Mouse (Mus musculus) left cerebral cortex, adult 9 months (tissue): ENCODE results near the gene Aebp2.
A peak's percentile ranks its signal among the peaks of the same experiment; 100 is the strongest.

Source experiments
- DNase-seq, 2 experiments: peaks; one replicate each; pipeline ENCODE4 v3.0.0; 2022; ENCODE audit warnings: low spot score in 2 of 2

Gene Aebp2

DNA sequence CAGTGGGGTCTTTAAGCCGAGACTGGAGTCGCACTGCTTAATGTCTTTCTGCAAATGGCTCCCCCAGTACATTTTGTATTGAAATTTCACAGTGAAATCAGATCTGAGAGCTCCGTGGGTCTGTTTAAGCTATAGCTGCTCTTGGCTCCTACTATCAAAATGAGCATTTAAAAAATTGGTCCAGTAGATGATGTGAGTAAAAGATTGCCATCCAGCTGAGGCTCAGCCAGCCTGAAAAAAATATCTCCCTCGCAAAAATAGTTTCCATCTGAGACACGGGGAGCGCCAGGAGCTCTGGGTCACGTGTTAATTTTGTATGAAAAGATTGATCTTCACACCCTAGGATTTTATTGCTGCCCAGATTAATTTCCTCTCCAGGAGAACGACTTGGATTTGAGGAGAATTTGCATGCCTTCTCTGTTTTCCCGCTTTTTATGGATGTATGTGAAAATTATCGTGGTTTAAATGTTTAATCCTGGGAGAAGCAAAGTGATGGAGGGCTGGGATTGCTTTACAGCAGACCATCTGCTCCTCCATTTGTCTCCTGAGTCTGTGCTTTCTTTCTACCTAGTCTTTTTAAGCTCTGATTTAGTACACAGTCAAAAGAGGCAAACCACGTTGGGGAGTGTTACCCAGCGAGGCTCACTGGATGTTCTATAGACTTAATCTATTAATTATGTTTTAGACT lies 73.9 kb downstream of the Aebp2 start:
- DNase-seq = no peak

DNA sequence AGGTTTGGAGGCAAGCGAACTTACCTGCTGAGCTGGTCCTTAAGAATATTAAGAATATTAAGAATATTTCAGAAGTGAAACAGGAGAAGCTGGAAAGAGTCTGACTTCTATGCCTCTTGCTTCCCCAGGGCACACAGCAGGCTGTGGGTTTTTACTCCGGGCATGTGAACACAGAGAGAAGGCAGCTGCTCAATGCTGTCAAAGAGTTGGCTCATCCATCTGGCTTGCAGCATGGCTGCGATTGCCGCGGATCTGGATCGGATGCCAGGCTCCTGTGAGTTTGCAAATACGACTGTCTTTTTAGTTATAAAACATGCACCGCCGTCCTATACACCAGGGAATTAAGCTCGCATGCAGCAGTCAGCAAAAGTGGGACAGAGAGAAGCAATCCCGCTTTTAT lies 75.5 kb downstream of the Aebp2 start:
- DNase-seq = peak in 1 of 2 experiments; percentile 34

DNA sequence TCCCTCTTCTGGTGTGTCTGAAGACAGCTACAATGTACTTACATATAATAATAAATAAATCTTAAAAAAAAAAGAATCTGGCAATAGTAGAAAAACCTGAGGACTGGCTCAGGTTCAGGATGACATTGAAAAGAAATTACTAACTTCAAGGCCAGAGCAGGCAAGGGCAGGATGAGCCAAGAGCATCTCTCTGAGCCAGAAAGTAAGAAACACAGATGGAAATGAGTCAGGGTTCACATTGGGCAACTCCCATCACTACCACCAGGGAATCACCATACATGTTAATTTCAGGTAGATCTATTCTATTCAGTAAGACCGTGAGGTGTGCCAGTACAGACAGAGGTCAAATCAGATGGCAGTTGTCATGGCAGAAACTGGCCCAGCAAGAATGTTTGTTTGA lies 76.1 kb downstream of the Aebp2 start:
- no peak for DNase-seq

DNA sequence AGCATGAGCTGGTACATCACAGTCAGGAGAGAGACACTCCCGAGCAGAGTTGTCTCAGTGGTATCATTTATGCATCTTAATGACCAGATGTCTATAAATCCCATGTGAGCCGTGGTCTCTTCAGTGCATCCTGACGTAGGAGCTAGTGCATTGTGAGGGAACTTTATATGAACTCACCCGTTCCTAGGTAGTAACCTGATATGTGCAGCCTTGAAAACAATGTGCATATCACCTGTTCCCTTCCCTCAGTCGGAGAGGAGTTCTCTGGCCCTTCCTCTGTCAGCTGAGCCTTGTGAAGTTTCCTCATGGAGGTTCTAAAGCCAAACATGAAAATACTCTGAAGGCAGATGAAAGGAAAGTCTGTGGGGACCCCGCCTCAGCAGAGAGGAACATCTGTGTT lies 78.8 kb downstream of the Aebp2 start:
- DNase-seq = no peak

DNA sequence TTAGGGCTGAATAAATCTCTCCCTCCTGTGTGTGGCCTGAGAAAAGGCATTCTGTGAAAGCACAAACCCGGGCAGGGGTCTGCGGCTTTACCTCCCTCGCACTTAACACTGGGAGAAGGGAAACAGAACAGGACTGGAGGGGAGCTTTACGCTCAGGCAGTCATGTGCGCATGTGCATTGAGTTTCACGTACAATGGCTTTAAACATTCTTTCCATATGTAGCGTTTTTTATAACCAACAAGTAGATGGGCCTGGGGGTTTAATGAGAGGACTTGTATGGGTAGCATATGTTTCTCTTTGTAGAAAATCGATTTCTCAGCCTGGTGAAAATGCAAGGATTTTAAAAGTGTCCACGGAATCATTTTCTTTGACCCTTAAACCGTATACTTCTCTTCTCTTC lies 82.7 kb downstream of the Aebp2 start:
- DNase-seq = no peak

DNA sequence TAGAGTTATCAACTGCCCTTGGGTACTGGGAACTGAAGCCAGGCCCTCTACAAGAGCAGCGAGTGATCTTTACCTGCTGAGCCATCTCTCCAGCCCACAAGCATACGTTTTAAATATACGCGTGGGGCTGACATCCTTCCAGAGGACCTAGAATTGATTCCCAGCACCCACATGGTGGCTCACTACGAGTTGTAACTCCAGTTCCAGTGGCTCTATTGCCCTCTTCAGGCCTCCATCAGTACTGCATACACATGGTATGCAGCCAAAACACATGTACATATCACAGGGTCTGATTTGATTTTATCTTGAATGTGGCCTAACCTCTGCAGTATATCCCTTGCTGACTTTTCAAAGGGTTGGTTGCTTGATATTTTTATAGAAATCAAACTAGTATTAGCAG lies 83.6 kb downstream of the Aebp2 start:
- no peak for DNase-seq

DNA sequence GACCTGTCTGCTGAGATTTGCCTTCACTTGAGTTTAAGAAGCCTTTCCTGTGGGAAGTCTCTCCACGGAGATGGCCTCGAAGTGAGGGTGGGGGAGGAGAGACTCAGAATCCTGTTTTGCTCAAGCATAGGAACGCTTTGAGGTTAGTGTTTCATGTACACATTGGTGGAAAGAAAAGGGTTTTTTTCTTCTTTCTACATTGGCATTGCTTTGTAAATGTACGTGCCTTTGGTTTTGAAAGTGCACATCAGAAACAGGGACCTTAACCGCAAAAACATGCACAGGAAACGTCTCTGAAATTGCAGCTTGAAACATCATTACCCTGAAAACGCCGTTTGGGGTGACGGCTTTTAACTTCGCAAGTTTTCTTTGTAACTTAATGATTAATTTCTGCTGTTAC lies 85.6 kb downstream of the Aebp2 start:
- no peak for DNase-seq

DNA sequence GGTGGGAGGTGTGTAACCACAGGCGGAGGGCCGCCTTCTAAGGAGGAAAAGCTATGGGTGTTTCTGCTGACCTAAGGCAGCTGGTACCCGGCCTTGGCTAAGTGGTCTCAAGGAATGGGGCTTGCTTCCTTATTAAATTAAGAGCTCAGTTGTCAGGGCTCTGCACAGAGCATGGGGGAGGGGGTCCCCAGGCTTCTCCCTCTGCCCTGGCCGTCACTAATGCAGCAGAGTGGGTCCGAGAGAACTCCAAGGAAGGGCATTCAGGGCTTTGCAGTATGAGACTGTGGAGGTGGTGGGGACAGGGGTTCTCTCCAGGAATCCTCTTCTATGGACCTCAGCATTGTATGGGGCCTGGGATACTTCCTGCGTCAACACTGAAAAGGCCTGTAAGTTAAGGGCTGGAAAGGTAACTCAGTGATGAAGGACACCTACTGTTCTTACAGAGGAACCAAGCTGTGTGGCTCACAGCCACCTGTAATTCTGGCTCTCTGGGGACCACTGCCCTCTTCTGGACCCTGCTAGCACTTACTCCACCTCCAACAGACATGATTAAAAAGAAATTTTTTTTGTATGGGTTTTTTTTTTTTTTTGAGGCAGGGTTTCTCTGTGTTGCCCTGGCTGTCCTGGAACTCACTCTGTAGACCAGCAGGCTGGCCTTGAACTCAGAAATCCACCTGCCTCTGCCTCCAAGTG lies 87.1 kb downstream of the Aebp2 start:
- no peak for DNase-seq

DNA sequence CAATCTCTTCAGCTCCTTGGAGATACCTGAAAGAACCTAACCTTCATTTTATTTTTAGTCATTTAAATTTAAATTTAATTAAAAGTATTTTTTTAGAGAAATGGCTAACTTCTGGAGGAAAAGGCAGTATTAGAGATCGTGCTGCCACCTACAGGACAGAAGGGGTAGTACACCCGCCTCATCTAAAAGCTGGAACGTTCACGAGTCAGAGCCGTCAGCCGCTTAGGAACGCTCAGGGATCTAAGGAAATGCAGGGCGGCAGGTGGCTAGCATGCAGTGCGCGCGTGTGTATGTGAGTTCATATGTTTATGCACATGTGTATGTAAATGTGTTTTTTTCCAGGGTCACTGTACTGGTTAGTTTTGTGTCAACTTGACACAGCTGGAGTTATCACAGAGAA lies 90.3 kb downstream of the Aebp2 start:
- peak in 1 of 2 experiments; percentile 79 for DNase-seq

DNA sequence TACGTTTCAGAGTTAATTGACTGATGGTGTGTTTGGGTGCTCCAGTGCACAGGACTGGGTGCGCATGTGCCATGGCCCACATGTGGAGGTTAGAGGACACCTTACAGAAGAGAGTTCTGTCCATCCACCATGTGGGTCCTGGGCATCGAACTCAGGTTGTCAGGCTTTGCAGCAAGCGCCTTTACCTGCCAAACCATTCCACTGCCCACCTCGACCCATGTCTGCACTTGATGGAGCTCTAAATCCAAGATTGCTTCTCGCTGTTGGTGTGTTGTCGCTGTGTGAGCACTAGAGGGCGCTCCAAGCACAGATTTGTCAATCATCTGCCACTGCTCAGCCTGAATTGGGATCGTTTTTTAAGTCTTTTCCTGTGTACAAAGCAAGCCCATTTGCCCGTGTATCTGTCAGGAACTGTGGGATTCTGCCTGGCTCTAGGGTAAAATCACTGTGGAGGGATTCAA lies 92.5 kb downstream of the Aebp2 start:
- DNase-seq = peak in 1 of 2 experiments; percentile 70

DNA sequence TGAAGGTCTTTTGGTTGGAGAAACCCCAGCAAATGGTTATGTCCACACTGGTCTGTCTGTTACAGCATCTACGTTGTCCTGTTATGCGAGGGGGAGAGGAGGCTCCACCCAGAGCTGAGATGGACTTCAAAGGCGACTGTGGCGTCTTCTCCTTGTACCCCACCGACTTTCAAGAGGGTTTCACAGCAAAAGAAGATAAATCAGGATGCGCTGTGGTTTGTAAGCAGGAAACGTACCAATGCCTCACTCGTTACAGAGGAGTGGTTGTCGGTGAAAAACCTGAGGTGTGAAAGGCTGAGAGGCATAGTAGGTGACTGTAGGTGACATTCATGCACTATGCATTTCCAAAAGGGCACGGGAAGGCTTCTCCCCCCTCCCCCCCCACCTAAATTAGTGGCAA lies 99.6 kb downstream of the Aebp2 start:
- no peak for DNase-seq
